Mouse (Mus musculus): ENCODE results near the gene Mus81. TPM values are rescaled to one million over a fixed set of nuclear protein-coding genes. Genes with fewer than 3 reads are reported as not detected.

The Mus81 gene
- polyA plus RNA-seq, 1 experiment: 46.4 TPM

- no peak for TF ChIP-seq POLR2A (IDR thresholded peaks at IDR 0.05; ENCODE audit: borderline replicate concordance, extremely low read depth, insufficient read depth, insufficient read length, poor library complexity, severe bottlenecking)
- TF ChIP-seq CTCF (IDR thresholded peaks at IDR 0.05; ENCODE audit: borderline replicate concordance, extremely low read depth, insufficient read depth, insufficient read length): no peak
- DNase-seq (ENCODE audit: low read depth): no peak
Measured at GRCm38 (mm10) chr19:5451766-5452165, 36.4 kb downstream of the Mus81 start.

DNA sequence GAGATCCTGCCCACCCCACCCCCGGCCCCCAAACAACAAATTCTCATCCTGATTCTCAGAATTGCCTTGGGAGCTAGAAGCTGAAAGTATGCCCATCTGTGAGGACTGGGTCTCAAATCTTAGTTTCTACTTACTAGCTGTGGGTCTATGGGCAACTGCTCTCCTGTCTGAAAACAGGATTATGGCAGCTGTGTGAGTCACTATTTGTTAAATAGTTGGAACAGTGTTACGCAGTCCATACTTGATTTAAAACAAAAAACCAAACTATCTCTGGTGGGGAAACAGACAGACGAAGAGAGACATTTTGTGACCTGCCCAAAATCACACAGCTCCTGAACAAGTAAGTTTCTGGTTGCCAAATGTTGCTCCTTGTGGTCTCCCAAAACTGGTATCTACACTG, 38.5 kb downstream of the Mus81 start:
- no peak for DNase-seq (ENCODE audit: low read depth)

GRCm38 (mm10) chr19:5448354-5449150, 39.6 kb downstream of the Mus81 start:
- TF ChIP-seq CTCF (IDR thresholded peaks at IDR 0.05; ENCODE audit: borderline replicate concordance, extremely low read depth, insufficient read depth, insufficient read length) (no peak), POLR2A (IDR thresholded peaks at IDR 0.05; ENCODE audit: borderline replicate concordance, extremely low read depth, insufficient read depth, insufficient read length, poor library complexity, severe bottlenecking) (no peak)
- no peak for DNase-seq (ENCODE audit: low read depth)

More for the DNA sequence above, 38.5 kb downstream of the Mus81 start:
- TF ChIP-seq CTCF (IDR thresholded peaks at IDR 0.05; ENCODE audit: borderline replicate concordance, extremely low read depth, insufficient read depth, insufficient read length): no peak
- TF ChIP-seq POLR2A (IDR thresholded peaks at IDR 0.05; ENCODE audit: borderline replicate concordance, extremely low read depth, insufficient read depth, insufficient read length, poor library complexity, severe bottlenecking): no peak

GRCm38 (mm10) chr19:5447515-5448353, 40.5 kb downstream of the Mus81 start, which contains the start of gene Fosl1:
Gene Fosl1 (plus strand): TSS chr19:5447547.
- no peak for TF ChIP-seq POLR2A (IDR thresholded peaks at IDR 0.05; ENCODE audit: borderline replicate concordance, extremely low read depth, insufficient read depth, insufficient read length, poor library complexity, severe bottlenecking)
- no peak for TF ChIP-seq CTCF (IDR thresholded peaks at IDR 0.05; ENCODE audit: borderline replicate concordance, extremely low read depth, insufficient read depth, insufficient read length)
- peak; percentile 78 for DNase-seq (ENCODE audit: low read depth)

DNA sequence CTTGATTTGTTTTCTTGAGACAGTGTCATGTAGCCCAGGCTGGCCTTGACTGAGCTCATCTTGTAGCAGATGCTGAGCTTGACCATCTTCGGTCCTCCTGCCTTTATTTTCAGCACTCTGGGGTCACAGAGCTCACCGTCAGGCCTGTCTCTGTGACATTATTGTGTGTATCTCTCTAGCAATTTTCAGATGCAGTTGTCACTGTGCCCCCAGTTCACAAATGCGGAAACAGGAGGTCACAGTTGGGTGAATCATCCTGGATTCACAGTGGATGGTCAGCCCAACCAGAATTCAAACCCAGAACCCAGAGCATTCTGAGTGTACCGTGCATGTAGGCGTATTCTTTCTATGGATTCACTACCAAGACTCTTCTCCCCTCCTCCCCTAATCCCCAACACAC, 42.5 kb downstream of the Mus81 start:
- DNase-seq (ENCODE audit: low read depth): no peak
- TF ChIP-seq POLR2A (IDR thresholded peaks at IDR 0.05; ENCODE audit: borderline replicate concordance, extremely low read depth, insufficient read depth, insufficient read length, poor library complexity, severe bottlenecking) (no peak), CTCF (IDR thresholded peaks at IDR 0.05; ENCODE audit: borderline replicate concordance, extremely low read depth, insufficient read depth, insufficient read length) (no peak)

- no peak for DNase-seq (ENCODE audit: low read depth)
- no peak for TF ChIP-seq CTCF (IDR thresholded peaks at IDR 0.05; ENCODE audit: borderline replicate concordance, extremely low read depth, insufficient read depth, insufficient read length)
- no peak for TF ChIP-seq POLR2A (IDR thresholded peaks at IDR 0.05; ENCODE audit: borderline replicate concordance, extremely low read depth, insufficient read depth, insufficient read length, poor library complexity, severe bottlenecking)
Measured at GRCm38 (mm10) chr19:5444954-5445353, 43.2 kb downstream of the Mus81 start.

DNA sequence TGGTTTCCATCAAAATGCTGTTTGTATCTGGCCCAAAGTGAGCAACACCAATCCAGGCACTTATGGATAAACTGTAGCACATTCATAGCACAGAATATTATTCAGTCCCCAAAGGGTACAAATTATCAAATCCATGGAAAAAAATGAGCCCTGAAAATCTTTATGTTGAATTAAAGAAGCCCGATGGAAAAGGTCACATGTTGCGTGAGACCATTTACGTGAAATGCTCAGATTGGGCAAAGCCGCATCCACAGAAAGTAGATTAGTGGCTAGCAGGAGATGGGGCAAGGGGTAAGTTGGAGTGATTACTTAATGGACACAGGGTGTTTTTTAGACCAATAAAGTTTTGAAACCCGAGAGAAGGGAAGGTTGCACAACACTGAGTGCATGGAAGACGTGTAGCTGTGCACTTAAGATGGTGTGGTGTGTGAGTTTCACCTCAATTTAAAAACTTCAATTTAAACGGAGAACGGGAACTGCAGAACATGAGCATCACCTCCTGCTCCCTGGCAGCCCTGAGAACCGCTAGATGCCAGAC, 43.8 kb downstream of the Mus81 start:
- TF ChIP-seq POLR2A (IDR thresholded peaks at IDR 0.05; ENCODE audit: borderline replicate concordance, extremely low read depth, insufficient read depth, insufficient read length, poor library complexity, severe bottlenecking) (no peak), CTCF (IDR thresholded peaks at IDR 0.05; ENCODE audit: borderline replicate concordance, extremely low read depth, insufficient read depth, insufficient read length) (no peak)
- DNase-seq (ENCODE audit: low read depth): no peak

DNA sequence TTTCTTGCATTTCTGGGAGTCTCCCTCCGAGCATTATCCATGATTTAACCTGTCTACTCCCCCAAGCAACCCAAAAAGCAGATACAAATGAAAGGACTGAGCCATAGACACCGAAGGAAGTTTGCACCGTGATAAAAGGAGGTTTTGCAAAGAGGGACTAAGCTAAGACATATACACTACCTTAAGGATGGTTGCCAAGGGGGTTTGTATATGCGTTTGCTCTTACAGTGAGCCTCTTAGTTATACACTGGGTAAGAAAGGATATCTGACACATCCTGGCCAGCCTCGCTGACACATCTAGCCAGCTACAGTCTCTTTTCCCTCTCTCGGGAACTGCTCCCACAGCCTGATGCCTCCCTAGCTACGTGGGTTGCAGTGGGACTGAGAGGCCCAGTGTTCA, 54.3 kb downstream of the Mus81 start:
- TF ChIP-seq POLR2A (IDR thresholded peaks at IDR 0.05; ENCODE audit: borderline replicate concordance, extremely low read depth, insufficient read depth, insufficient read length, poor library complexity, severe bottlenecking) (no peak), CTCF (IDR thresholded peaks at IDR 0.05; ENCODE audit: borderline replicate concordance, extremely low read depth, insufficient read depth, insufficient read length) (no peak)
- DNase-seq (ENCODE audit: low read depth): no peak

DNA sequence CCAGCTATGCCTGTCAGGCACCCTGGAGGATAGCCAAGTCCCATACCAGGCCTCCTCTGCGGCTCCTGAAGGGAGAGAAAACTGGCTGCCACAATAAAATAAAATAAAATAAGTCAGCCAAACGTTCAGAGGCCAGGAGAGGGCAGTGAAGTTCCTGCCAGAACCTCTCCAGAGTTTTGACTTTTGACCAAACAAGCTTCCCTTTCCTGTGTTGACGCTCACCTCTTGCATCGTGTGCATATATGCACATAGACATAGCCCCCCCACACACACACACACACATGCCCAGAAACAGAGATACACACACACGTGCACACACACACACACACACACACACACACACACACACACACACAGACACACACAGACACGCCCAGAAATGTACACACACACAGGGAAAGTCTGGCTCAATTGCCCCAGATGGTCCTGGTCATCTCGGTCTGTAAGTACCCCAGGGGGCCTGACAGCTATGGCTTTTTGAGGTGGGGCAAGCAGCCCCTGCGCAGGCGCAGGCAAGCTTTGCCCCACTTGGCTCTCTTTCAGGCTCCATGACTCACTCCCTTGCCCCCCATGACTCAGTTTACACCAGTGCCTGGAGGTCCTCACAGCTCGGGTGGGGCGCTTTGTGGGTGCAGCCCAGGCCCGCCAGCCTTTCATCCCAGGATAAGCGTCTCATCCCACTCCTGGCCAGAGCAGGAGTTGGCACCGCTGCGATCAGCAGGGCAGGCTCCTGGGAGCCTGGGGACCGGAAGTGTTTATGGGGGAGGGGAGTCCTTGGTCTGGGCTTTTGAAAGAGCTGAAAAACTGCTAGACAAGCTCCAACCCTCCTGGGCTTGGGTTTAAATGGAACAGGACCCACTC, 55.0 kb downstream of the Mus81 start:
- peak; percentile 42 for DNase-seq (ENCODE audit: low read depth)
- TF ChIP-seq CTCF (IDR thresholded peaks at IDR 0.05; ENCODE audit: borderline replicate concordance, extremely low read depth, insufficient read depth, insufficient read length): peak; percentile 43; the same call in 1 of the 2 replicates
- no peak for TF ChIP-seq POLR2A (IDR thresholded peaks at IDR 0.05; ENCODE audit: borderline replicate concordance, extremely low read depth, insufficient read depth, insufficient read length, poor library complexity, severe bottlenecking)

Other genes with a start within 250 kb of the Mus81 start
- 50.2 and 71.6 TPM in 2 replicates for gene Pacs1, start 215.3 kb downstream of the Mus81 start, polyA plus RNA-seq (2012; rRNA removed)
- gene Sf3b2, start 192.9 kb downstream of the Mus81 start, polyA plus RNA-seq (2012; rRNA removed): 178 and 192 TPM in 2 replicates
- gene Gal3st3, start 190.1 kb downstream of the Mus81 start, polyA plus RNA-seq (2012; rRNA removed): 45.5 and 55.4 TPM in 2 replicates
- not detected in 2 replicates for gene Catsper1, start 152.7 kb downstream of the Mus81 start, polyA plus RNA-seq (2012; rRNA removed)
- gene Cst6, start 138.8 kb downstream of the Mus81 start, polyA plus RNA-seq (2012; rRNA removed): 1.3 and 1.6 TPM in 2 replicates
- gene Eif1ad, start 121.7 kb downstream of the Mus81 start, polyA plus RNA-seq (2012; rRNA removed): 37.2 and 38.4 TPM in 2 replicates
- gene Banf1, start 121.2 kb downstream of the Mus81 start, polyA plus RNA-seq (2012; rRNA removed): 181 and 258 TPM in 2 replicates
- gene Sart1, start 99.7 kb downstream of the Mus81 start, polyA plus RNA-seq (2012; rRNA removed): 40.9 and 65.0 TPM in 2 replicates
- gene Tsga10ip, start 85.9 kb downstream of the Mus81 start, polyA plus RNA-seq (2012; rRNA removed): 0.04 and 0.20 TPM in 2 replicates
- 224 and 257 TPM in 2 replicates for gene Drap1, start 63.4 kb downstream of the Mus81 start, polyA plus RNA-seq (2012; rRNA removed)
- gene AI837181, start 63.3 kb downstream of the Mus81 start, polyA plus RNA-seq (2012; rRNA removed): 86.4 and 106 TPM in 2 replicates
- not detected in 2 replicates for gene Fosl1, start 40.9 kb downstream of the Mus81 start, polyA plus RNA-seq (2012; rRNA removed)
- gene Ccdc85b, start 30.5 kb downstream of the Mus81 start, polyA plus RNA-seq (2012; rRNA removed): 9.6 and 12.1 TPM in 2 replicates
- gene Fibp, start 27.8 kb downstream of the Mus81 start, polyA plus RNA-seq (2012; rRNA removed): 179 and 266 TPM in 2 replicates
- gene Ctsw, start 19.9 kb downstream of the Mus81 start, polyA plus RNA-seq (2012; rRNA removed): 2.9 and 3.7 TPM in 2 replicates
- gene Efemp2, start 14.4 kb downstream of the Mus81 start, polyA plus RNA-seq (2012; rRNA removed): 47.7 and 58.5 TPM in 2 replicates
- 1,637 and 1,665 TPM in 2 replicates for gene Cfl1, start 2.1 kb upstream of the Mus81 start, polyA plus RNA-seq (2012; rRNA removed)
- gene 1700020D05Rik, start 15.4 kb upstream of the Mus81 start, polyA plus RNA-seq (2012; rRNA removed): 2.5 and 4.7 TPM in 2 replicates
- 92.3 and 123 TPM in 2 replicates for gene Snx32, start 22.1 kb upstream of the Mus81 start, polyA plus RNA-seq (2012; rRNA removed)
- gene Ovol1, start 72.2 kb upstream of the Mus81 start, polyA plus RNA-seq (2012; rRNA removed): 0.31 and 0.42 TPM in 2 replicates
- 2.6 and 4.5 TPM in 2 replicates for gene Ap5b1, start 79.6 kb upstream of the Mus81 start, polyA plus RNA-seq (2012; rRNA removed)
- 62.0 and 111 TPM in 2 replicates for gene Rnaseh2c, start 113.5 kb upstream of the Mus81 start, polyA plus RNA-seq (2012; rRNA removed)
- 163 and 181 TPM in 2 replicates for gene Kat5, start 121.8 kb upstream of the Mus81 start, polyA plus RNA-seq (2012; rRNA removed)
- gene Rela, start 149.1 kb upstream of the Mus81 start, polyA plus RNA-seq (2012; rRNA removed): 44.7 and 47.0 TPM in 2 replicates
- gene Sipa1, start 175.3 kb upstream of the Mus81 start, polyA plus RNA-seq (2012; rRNA removed): 30.8 and 32.5 TPM in 2 replicates
- gene Map3k11, start 200.3 kb upstream of the Mus81 start, polyA plus RNA-seq (2012; rRNA removed): 21.6 and 22.9 TPM in 2 replicates
- 95.9 and 120 TPM in 2 replicates for gene Pcnx3, start 200.5 kb upstream of the Mus81 start, polyA plus RNA-seq (2012; rRNA removed)
- 0.13 TPM in 1 of 2 replicates, not detected in the other for gene Kcnk7, start 216.0 kb upstream of the Mus81 start, polyA plus RNA-seq (2012; rRNA removed)
- gene Ehbp1l1, start 237.9 kb upstream of the Mus81 start, polyA plus RNA-seq (2012; rRNA removed): 18.3 and 20.4 TPM in 2 replicates
- 258 and 404 TPM in 2 replicates for gene Fam89b, start 241.3 kb upstream of the Mus81 start, polyA plus RNA-seq (2012; rRNA removed)

Data from brain, embryonic 14.5 days (tissue).